Mouse (Mus musculus) E14TG2a.4 (cell line): Measurements from ENCODE around the gene Pygo1.

ENCODE experiments used
- CTCF ChIP-seq: conservative IDR thresholded peaks from 2 replicates; pipeline ENCODE4 v1.5.1; 2014; ENCODE audit warnings: low read length
- NANOG ChIP-seq: IDR thresholded peaks from 2 replicates; pipeline ENCODE4 v1.6.1; 2014; ENCODE audit warnings: borderline replicate concordance, low read length, mixed read lengths
- POU5F1 ChIP-seq: IDR thresholded peaks from 2 replicates; pipeline ENCODE4 v1.6.1; 2014; ENCODE audit warnings: low read length, borderline replicate concordance

DNA sequence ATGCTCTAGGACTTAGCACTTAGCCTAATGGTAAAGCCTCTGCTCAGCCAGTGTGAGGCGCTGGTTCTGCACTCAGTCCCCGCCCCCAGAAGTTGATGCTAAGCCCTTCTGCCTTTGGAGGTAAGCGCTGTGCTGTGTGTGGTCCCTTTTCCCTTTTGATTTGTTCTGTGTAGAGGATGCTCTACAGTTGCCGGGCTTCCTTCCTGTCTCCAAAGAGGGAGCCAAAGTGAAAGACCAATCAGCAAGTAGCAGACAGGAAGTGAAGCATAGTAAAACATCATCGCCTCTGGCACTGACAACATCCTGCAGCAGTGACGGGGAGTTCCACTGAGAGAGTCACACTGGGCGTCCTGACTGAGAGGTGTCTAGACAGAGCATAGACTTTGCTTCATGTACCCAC is 44.4 kb downstream of the Pygo1 start:
- TF ChIP-seq CTCF (peak; percentile 43), POU5F1 (no peak), NANOG (no peak)
